Mouse (Mus musculus) adrenal gland, adult 8-10 months (tissue): ENCODE measurements around the gene Sema3d. TPM values are rescaled to one million over a fixed set of nuclear protein-coding genes. Genes with fewer than 3 reads are reported as not detected.

Experiments
- DNase-seq: peaks from one replicate; pipeline ENCODE4 v3.0.0; 2022
- total RNA-seq, 4 experiments: library from RNA; stranded (reverse); gene quantifications; 2 replicates each; pipeline ENCODE4 v1.2.4; 2022

Gene Sema3d
- 1 to 10 TPM; 2.1 to 4.6 (median 3.9) TPM for total RNA-seq

DNA sequence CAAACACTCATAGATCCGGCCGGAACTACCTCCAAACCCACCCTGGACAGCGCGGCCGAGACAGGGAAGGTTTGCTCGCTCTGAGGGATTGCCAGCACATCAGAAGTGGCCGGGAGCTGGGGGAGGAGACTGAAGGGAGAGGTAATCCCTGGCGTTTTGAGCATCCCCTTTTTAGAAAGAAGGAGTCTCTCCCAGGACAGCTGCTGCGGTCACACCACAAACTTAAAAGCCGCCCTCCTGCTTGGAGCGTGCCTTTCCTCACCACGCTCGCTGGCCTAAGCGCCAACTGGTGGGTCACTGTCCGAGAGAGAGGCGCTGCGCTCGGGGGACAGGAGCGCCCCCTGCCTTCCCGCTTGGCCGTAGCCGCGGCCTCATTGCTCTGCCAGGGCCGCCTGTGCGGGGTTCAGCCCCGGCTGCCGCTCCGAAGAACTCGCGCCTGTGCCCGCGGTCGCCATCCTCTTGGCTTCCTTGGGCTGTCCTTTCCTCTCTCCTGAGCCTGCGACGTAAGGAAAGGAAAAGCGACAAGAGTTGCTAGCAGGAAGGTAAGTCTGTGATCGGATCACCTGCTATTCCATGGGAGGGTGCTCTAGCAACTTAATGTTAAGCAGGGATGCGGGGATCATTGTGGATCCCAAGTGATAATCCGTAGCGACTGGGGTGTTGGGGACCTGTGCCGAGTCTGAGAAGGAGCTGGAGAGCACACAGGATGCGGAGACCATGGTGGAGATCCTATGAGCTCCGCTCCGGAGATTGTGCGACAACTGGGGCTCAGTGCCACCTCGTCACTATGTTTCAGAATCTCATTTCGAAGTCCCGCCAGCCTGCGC, at the start of gene Sema3d:
Gene Sema3d (plus strand): TSS at position 253 of the 827 bp plus-strand sequence.
- DNase-seq, result peak; percentile 26

DNA sequence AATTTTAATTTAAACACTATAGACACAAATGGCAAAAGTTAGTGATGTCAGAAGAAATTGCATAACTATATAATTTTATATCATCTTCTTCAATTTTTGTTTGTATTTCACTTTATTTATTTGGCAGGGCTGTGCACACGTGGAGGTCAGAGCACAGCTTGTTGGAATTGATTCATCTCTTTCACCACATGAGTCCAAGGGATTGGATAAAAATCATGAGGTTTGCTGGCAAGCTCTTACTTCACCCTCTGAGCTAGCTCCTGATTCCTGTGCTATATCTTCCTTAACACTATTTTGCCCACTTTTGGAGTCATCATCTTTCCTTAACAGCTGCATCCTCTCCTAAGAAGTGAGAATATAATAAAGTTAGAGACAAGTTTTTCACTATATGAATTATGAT, 5.9 kb upstream of the Sema3d start:
- DNase-seq, result no peak

GRCm38 (mm10) chr5:12378900-12379299, 4.3 kb upstream of the Sema3d start:
- no peak for DNase-seq

DNA sequence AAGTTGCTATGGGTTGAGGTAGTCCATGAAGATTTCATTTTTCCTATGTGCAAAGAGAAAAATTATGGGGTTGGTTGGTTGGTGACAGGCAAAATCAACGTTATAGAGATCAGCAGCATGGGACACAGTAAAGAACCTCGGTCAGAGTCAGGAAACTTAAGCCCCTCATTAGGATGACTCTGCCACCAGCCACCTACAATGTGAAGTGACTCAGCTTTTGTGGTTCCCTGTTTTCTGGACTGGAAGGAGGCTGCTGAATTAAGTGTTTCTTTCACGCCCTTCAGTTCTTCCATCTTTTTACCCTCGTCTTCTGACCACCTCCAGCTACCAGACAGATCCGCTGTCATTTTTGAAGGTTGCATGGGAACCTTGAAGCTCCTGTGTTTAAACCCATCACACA, 1.2 kb upstream of the Sema3d start:
- no peak for DNase-seq

DNA sequence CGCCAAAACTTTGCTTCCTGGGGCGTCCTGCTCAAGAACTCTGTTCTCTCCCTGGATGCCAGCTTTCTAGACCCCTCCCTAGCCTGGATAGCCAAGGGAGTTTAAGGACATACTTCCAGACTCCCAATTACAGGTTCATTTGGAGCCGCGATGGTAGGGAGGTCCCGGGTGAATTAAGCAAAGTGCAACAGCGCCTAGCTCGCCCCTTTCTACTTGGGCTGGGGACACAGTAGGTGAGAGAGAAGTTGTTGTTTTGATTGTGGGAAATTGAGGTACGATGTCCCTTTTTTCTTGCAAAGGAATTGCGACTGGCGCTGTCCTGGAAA, 738 bp downstream of the Sema3d start:
- DNase-seq, result no peak

GRCm38 (mm10) chr5:12392667-12393066, 9.5 kb downstream of the Sema3d start:
- no peak for DNase-seq

DNA sequence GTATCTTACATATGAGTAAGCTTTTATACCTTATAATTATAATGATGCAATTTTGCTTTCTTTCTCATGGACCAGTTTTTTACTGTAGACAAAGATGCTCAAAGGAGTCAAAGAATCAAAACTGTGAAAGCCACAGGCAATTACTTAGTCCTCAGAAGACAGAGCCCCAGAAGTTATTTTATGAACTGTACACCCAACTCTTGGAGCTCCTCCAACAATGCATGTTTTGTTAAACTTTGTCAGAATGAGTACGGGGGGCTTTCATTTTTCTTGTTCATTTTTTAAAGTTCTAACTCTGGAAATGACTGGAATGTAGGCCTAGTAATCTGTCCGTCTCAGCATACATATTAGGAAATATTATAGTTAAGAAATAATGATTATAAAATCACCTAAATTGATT, 16.1 kb downstream of the Sema3d start:
- no peak for DNase-seq

- DNase-seq, result no peak
Observed at GRCm38 (mm10) chr5:12404229-12404628, 21.0 kb downstream of the Sema3d start.

GRCm38 (mm10) chr5:12412595-12412994, 29.4 kb downstream of the Sema3d start:
- no peak for DNase-seq

- no peak for DNase-seq
Observed at GRCm38 (mm10) chr5:12423264-12423663, 40.1 kb downstream of the Sema3d start.

GRCm38 (mm10) chr5:12441737-12442136, 58.6 kb downstream of the Sema3d start:
- no peak for DNase-seq

GRCm38 (mm10) chr5:12442176-12443105, 59.3 kb downstream of the Sema3d start:
- DNase-seq, result no peak

DNA sequence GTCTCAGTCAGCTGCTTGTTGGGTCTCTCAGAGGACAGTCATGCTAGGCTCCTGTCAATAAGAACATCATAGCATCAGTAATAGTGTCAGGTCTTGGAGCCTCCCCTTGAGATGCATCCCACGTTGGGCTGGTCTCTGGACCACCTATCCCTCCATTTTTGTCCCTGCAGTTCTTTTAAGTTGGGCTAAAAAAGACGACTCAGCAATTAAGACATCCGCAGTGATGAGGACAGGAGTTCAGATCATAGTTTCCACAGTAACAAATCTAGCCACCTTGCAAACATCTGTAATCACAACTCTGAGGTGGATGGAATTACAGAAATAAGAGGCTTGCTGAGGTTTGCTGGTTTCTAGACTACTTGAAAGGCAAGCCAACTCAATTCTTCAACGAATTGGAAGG, 67.9 kb downstream of the Sema3d start:
- no peak for DNase-seq

DNA sequence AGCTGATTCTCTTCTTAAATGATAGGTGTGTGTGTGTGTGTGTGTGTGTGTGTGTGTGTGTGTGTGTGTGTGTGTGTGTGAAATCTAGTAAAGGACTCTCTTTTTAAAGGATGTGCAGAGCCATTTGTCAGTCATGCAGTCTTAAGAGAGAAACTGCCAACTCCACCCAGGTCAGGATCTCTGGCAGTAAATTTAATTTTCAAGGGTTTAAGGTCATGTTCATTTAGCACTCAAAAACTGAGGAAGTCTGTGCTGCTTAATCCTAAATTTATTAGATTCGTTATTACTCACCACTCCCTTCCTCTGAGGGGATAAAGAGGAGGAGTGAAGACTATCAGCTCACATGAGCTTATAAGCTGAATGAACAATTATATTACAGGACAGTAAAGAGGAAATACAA, 71.8 kb downstream of the Sema3d start:
- DNase-seq, result no peak

GRCm38 (mm10) chr5:12457509-12457908, 74.3 kb downstream of the Sema3d start:
- no peak for DNase-seq

DNA sequence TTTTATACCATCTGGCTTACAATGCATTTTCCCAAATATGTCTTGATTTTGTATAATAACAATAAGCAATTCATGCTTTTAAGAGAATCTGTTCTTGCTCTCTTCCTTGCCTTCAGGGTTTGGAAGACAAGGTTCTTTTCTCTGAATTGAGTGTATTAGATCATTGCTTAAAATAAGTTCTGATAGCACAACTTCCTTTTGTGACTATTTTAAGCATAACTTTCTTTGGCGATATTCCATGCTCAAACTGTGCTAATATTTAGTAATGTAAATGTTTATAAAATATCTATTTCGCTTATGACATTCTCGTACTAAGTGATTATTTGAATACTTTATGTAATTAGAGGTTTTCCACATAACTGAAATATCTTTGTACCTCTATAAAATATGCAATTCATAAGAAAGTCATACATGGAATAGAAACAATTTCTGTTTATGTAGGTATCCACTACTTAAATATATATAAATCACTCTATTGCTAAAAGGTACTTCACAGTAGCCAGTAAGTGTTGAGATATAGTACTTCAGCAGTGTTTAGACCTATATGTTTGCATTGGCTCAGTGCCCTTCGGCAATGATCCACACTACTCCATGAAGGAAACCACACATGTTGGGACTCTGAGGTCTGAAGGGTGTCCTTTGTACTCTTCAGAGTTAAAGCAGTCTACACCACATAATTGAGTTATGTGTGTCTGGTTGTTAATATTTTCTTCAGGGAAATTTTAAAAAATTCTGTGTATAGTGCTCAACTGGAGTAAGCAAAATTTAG, 84.6 kb downstream of the Sema3d start:
- DNase-seq, result no peak

DNA sequence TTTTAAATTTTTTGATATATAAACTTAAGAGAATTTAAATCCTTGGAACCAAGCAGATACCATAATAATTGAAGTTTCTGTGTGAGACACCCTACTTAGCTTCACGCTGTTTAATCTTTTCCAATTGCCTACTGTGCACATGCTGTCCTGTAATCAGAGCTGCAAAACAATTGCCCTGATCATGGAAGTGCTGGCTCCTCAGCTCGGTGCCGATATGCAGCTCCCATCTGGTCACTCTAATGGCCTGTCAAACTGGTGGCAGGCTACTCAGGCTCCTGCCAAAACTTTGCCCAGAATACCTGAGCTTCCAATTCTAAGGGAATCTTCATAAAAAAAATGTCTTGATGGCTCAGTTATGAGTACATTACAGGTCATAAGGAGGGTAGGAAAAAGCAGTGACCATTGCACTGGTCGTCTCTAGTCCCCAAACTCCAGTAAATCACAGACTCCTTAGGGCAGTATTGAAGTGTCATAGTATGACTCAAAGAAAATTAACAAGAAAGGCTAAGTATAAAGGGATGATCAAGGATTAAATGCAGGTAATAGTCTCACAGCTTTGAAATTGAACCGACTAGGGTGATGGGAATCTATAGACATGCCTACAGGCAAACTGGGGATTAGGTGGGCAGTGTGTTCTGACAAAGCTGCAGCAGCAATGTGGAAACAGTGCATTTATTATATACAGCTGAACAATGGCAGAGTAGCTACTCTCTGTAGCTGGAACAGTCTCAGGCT, 91.9 kb downstream of the Sema3d start:
- no peak for DNase-seq

GRCm38 (mm10) chr5:12475639-12475916, 92.4 kb downstream of the Sema3d start:
- no peak for DNase-seq

GRCm38 (mm10) chr5:12487926-12488325, 104.7 kb downstream of the Sema3d start:
- no peak for DNase-seq

DNA sequence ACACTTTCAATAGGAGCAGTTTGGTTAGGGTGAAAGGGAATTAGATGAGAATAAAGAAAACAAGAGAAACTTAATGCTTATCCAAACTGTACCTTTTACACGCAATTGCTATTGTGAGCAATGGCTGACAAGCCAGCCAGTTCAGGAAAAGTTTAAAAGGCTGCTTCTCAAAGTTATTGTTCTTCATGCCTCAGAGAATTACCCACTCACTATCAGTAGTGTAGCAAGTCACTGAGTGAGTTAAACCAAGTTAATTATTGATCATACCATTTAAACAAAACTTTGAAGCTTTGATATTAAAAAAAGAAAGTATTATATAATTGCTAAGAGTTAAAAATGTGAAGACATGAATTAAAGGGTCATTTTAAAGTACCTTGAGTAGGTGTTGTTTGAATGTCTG, 108.5 kb downstream of the Sema3d start:
- no peak for DNase-seq

- no peak for DNase-seq
Observed at GRCm38 (mm10) chr5:12498227-12498928, 115.2 kb downstream of the Sema3d start.

GRCm38 (mm10) chr5:12499037-12499436, 115.9 kb downstream of the Sema3d start:
- no peak for DNase-seq
